Mouse (Mus musculus): ENCODE results near the gene Tefm. TPM values are rescaled to one million over a fixed set of nuclear protein-coding genes. Genes with fewer than 3 reads are reported as not detected.
"Not testable (repeated sequence)": the region's sequence is repeated elsewhere in the genome, so short reads cannot be mapped to it uniquely, and the experiment has no call there.

Gene Tefm
- total RNA-seq (2021) = 10 to 100 TPM in 1 of 2 experiments, 1 to 10 TPM in 1; 9.6 to 11.5 TPM

DNA sequence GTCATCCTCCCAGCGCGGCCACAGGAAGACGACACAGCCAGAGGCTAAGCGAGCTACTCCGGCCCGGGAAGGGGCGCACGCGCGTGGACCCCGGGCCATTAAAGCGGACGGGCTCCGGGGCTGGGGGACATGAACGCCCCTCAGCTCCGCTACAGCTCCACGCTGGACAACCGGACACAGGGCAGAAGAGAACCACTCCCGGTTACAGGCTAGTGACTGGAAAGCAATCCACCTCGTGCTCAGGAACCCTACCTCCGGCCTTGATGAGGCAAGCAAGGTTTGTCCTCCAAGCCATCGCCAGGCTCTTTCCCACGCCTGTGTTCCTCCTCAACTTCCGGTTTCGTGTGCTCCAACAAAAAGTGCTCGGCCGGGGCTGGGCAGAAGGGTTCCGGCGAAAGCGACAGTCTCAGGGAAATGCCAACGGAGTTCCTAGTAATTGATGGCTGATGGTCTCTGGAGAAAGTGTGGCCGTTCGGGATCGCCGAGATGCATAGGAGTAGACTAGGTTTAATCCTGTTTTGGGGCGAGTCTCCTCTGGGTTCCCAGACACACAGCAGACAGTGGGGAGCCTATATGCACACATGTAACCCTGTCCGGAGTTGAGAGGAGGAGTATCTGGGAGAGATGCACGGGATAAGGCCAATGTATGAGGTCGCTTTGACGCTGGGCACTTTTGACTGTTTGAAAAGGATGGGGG, at the start of gene Tefm:
Gene Tefm (minus strand): TSS at position 351 of the 697 bp plus-strand sequence.
- intact Hi-C loops (cut with DNase I) = loop anchor here (5.0 kb wide), 1 partner anchor 100 kb away; no protein-coding TSS in a partner anchor
- DNase-seq (ENCODE audit: extremely low spot score in 1 of 2, low spot score in 2 of 2) = peak; percentile 82 to 90

DNA sequence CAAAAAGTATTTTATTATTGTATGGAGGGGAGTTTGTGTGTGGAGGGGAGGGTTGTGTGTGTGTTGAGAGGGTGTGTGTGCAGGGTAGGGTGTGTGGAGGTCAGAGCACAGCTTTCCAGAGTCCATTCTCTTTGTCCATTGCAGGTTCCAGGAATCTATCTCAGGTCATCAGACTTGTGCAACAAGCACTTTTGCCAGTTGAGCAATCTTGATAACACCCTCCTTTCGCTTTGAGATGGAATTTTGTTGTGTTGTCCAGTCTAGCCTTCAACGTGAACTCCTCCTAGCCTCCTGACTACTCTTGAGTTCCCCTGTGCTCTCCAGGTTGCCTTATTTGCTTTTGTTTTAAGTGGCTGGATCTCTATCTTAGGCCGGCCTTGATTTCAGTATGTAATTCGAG, 48.3 kb upstream of the Tefm start:
- intact Hi-C loops (cut with DNase I) = no loop called here
- no peak for DNase-seq (ENCODE audit: extremely low spot score in 1 of 2, low spot score in 2 of 2)

DNA sequence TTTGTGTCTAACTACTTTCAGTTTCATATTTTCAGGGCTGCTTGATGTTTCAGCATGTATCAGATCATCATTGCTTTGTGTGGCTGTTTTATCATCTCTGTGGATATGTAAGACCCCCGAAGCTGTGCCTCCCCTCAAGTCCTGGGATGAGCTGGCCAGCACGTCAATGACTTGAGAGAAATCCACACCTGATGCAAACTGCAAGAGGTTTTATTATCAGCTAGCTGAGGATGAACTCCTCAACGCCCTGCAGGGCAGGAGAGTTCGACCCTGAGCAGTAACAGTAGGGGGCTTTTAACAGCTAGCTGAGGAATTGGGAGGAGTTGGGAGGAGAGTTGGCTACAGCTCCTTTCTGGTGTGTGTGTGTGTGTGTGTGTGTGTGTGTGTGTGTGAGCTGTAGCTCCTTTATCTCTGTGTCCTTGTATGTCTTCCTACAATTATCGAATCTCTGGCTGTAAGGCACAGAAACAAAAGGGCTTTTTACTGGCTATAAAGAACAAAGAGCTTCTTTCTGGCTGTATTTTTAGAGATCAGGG, 43.5 kb upstream of the Tefm start:
- intact Hi-C loops (cut with DNase I); DNase-seq (ENCODE audit: extremely low spot score in 1 of 2, low spot score in 2 of 2): not testable (repeated sequence)

GRCm38 (mm10) chr11:80184531-80185071, 42.6 kb upstream of the Tefm start:
- DNase-seq (ENCODE audit: extremely low spot score in 1 of 2, low spot score in 2 of 2) = no peak
- intact Hi-C loops (cut with DNase I) = no loop called here

- peak; percentile 80 to 96 for DNase-seq (ENCODE audit: extremely low spot score in 1 of 2, low spot score in 2 of 2)
- intact Hi-C loops (cut with DNase I) = no loop called here
Observed at GRCm38 (mm10) chr11:80183705-80184255, 41.8 kb upstream of the Tefm start, which contains the start of gene Rnf135. Gene Rnf135, plus strand, starts transcription at chr11:80183851.

DNA sequence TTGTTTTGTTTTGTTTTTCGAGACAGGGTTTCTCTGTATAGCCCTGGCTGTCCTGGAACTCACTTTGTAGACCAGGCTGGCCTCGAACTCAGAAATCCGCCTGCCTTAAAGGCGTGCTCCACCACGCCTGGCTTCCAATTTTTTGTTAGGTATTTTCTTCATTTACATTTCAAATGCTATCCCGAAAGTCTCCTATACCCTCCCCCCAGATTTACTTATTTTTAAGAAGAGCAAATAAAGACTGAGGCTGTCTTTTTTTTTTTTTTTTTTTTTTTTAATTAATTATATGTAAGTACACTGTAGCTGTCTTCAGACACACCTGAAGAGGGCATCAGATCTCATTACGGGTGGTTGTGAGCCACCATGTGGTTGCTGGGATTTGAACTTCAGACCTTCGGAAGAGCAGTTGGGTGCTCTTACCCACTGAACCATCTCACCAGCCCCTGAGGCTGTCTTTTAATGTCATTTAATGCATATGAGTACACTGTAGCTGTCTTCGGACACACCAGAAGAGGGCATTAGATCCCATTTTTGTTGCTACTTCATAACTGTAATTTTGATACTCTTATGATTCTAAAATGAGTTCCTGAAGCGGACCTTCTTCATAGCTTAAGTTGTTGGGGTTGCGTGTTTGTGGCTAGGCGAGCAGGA, 41.2 kb upstream of the Tefm start:
- intact Hi-C loops (cut with DNase I); DNase-seq (ENCODE audit: extremely low spot score in 1 of 2, low spot score in 2 of 2): not testable (repeated sequence)

DNA sequence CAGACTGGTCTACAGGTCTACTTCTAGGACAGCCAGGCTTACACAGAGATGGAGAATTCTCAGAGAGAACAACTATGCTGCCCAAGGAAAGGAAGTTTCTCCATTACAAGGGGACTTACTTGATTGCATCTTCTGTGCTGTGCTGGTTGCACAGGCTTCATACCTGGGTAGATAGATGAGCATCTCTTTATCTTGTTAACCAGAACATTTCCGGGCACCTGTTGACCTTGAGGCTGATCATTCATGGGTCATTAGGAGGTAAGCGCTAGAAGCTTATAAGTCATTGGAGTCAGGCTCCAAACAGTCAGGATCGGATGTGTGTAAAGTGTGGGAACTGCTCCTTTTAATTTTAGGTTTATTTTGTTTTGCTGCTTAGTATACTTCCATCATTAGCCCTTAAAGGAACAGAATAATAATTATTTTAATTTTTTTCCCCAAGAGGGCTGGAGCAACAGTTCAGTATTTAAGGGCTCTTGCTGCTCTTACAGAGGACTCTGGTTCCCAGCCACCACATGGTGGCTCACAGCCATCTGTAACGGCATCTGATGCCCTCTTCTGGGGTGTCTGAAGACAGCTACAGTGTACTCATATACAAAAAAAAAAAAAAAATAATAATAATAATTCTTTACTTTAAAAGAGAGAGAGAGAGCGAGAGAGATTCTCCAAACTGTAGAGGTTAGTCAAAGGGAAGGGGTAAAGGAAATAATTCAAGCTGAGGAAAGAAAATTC, 39.2 kb upstream of the Tefm start:
- intact Hi-C loops (cut with DNase I) = no loop called here
- no peak for DNase-seq (ENCODE audit: extremely low spot score in 1 of 2, low spot score in 2 of 2)

DNA sequence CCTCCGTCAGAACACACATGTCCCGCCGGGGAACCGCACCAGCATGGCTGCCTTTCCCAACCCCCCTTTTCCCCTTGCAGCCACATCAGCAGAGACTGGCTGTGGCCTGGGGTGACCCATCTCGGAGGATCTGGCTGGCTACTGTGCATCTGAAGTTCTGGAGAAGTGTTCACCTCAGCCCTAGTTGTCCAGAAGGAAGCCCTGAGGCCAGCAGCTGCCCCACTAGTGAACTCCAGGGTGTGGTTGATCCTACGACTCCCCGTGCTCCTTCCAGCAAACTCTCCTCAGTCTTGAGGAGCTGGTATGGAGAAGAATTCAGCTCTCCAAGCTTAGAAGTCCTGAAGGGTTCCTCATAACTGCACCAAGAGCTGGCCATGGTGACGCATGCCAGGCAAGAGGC, 36.3 kb upstream of the Tefm start:
- DNase-seq (ENCODE audit: extremely low spot score in 1 of 2, low spot score in 2 of 2) = no peak
- intact Hi-C loops (cut with DNase I) = no loop called here

- peak; percentile 30 to 74 for DNase-seq (ENCODE audit: extremely low spot score in 1 of 2, low spot score in 2 of 2)
- intact Hi-C loops (cut with DNase I) = no loop called here
Observed at GRCm38 (mm10) chr11:80176911-80177895, 35.2 kb upstream of the Tefm start.

- intact Hi-C loops (cut with DNase I) = no loop called here
Observed at GRCm38 (mm10) chr11:80173963-80174670, 32.1 kb upstream of the Tefm start.

DNA sequence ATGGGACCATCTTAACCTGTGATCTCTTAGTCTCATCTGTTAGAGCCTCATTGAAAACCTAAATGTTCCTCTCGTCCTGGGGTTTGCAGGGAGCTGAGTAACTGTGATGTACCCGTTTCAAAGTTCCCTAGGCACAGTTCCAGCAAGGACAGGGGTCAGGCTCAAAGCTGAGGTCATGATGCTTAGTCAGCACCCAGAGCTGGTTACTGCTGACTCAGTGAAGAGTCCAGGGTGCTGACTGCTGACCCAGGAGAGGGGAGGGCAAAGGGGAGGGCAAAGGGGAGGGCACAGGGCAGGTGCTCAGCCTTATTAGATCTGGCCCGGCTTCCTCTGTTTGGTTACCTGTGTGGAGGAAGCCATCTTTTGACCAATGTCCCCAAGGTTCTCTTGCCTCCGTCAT, 29.9 kb upstream of the Tefm start:
- intact Hi-C loops (cut with DNase I) = no loop called here
- DNase-seq (ENCODE audit: extremely low spot score in 1 of 2, low spot score in 2 of 2) = no peak

More at GRCm38 (mm10) chr11:80173963-80174670, 32.1 kb upstream of the Tefm start:
- DNase-seq (ENCODE audit: extremely low spot score in 1 of 2, low spot score in 2 of 2) = no peak

- no peak for DNase-seq (ENCODE audit: extremely low spot score in 1 of 2, low spot score in 2 of 2)
- intact Hi-C loops (cut with DNase I) = no loop called here
Observed at GRCm38 (mm10) chr11:80170351-80170750, 28.4 kb upstream of the Tefm start.

GRCm38 (mm10) chr11:80169629-80170028, 27.7 kb upstream of the Tefm start:
- no peak for DNase-seq (ENCODE audit: extremely low spot score in 1 of 2, low spot score in 2 of 2)
- intact Hi-C loops (cut with DNase I) = no loop called here

- intact Hi-C loops (cut with DNase I) = no loop called here
- DNase-seq (ENCODE audit: extremely low spot score in 1 of 2, low spot score in 2 of 2) = no peak
Observed at GRCm38 (mm10) chr11:80168611-80169249, 26.8 kb upstream of the Tefm start.

- no peak for DNase-seq (ENCODE audit: extremely low spot score in 1 of 2, low spot score in 2 of 2)
- intact Hi-C loops (cut with DNase I) = no loop called here
Observed at GRCm38 (mm10) chr11:80168121-80168520, 26.1 kb upstream of the Tefm start.

DNA sequence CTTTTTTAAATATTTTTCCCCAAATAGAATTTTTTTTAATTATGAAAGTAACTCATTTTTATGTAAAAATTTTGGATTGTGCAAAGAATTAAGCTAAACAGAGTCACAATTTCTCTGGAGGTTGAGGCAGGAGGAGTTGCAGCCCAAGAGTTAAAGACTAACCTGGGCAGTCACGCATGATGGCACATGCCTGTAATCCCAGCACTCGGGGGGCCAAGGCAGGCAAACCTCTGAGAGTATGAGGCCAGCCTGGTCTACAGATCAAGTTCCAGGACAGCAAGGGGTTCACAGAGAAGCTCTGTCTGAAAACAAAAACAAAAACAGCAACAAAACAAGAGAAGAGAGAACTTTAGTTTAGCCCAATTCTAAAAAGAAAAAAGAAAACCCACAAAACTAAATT, 22.2 kb upstream of the Tefm start:
- no peak for DNase-seq (ENCODE audit: extremely low spot score in 1 of 2, low spot score in 2 of 2)
- intact Hi-C loops (cut with DNase I) = no loop called here
